In the genomic region with DNA sequence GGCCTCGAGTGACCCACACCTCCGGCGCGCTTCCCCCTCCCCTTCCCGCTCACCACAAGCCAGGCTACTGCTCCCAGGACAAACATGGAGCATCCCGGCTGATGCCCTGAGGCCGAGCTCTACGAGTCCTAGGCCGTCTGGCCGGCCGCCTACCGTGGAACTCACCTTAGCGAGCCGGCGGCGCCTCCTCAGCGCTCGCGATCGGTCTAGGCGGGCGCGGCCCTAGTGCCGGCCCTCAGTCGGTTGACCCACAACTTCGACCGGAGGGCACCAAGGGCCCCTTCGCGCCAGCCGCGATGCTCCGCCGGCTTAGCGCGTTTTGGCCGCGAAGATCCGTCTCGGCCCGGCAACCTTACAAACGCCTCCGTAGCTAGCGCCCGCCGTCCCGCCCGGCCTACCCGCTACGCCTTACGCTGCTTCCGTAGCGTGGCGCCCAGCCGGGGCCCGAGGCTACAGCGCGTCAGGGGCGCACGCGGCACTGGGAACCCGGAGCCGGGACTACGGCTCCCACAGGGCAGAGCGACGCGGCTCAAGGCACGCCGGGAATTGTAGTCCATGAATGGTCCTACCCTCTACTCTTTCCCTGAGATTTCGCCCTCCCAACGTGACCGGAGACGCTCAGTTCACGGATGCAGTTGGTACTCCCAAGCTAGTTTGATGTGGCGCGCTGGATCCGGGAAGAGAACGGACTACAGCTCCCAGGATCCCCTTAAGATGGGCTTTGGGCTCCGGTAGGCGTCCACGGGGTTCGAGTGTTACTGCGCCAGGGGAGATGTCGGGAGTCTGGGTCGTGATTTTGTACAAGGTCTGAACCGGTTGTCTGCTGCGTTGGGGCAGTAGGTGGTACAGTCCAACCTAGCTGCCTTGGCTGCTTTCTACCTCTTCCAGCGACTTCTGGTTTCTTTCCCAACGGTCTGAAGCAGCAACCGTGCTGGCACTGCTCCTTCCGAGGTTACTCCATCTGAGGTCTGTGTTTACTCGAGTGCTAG, we compare ENCODE assay signal across 8 mouse cellular contexts. TPM values are rescaled to one million over a fixed set of nuclear protein-coding genes. Genes with fewer than 3 reads are reported as not detected.
DNase-seq lines count a peak whose midpoint lies in the region; ATAC-seq lines count a peak whose summit lies in the region.

TSS of gene Capn15 (minus strand) at position 491 of the 989 bp plus-strand sequence.

- peak; percentile 94 for ATAC-seq in megakaryocyte progenitor cell, adult 5-6 weeks (replicated peaks; ENCODE audit: poor library complexity)

- DNase-seq in adipocyte (ENCODE audit: low spot score): peak; percentile 96
- peak; percentile 100 for DNase-seq in embryo, embryonic 10 days (ENCODE audit: low spot score)
- peak; percentile 91 for DNase-seq in gastrocnemius, postnatal 10 days
- DNase-seq in induced T-regulatory cell, adult 2 months (ENCODE audit: low read depth): peak; percentile 93
- peak; percentile 94 to 96 for DNase-seq in left cerebral cortex, adult 9 months (ENCODE audit: low spot score in 2 of 2)
- peak; percentile 95 for DNase-seq in right cerebral cortex, postnatal 14 days
- DNase-seq in urinary bladder, postnatal 36 days (ENCODE audit: low spot score in 2 of 2): peak; percentile 87 to 92

RNA-seq across cellular contexts. Expression of gene Capn15, which starts in this region (rescaled TPM):
- total RNA-seq in gastrocnemius, postnatal 10 days (2021): 1 to 10 TPM; 6.7 to 8.6 TPM
- total RNA-seq in megakaryocyte progenitor cell, adult 5-6 weeks (2015): 8.6 and 11.2 TPM in 2 replicates
- total RNA-seq in megakaryocyte progenitor cell, adult 5-6 weeks (2017): 2.4 and 3.3 TPM in 2 replicates

Comparison
In these comparisons a context has a peak if more than half of its experiments do, and no peak if none do; other contexts are left out.
1. Peak in every context shown above with its lines: DNase-seq and ATAC-seq.